Mouse (Mus musculus) E14TG2a.4 (cell line): ENCODE data around the gene Nedd8.

Source experiments
- H3K27me3 ChIP-seq: 2 replicates; pipeline ENCODE4 v1.6.1; 2014; ENCODE audit warnings: low read length, control low read depth; ENCODE audit not compliant: insufficient read depth
- H3K36me3 ChIP-seq: 2 replicates; pipeline ENCODE4 v1.6.1; 2014; ENCODE audit warnings: low read length, control low read depth; ENCODE audit not compliant: insufficient read depth
- H3K4me1 ChIP-seq: replicated peaks from 2 replicates; pipeline ENCODE4 v1.6.1; 2014; ENCODE audit warnings: low read depth, low read length, control low read depth
- H3K4me3 ChIP-seq: replicated peaks from 2 replicates; pipeline ENCODE4 v1.5.1; 2014; ENCODE audit warnings: mild to moderate bottlenecking, low read length
- H3K9me3 ChIP-seq: 2 replicates; pipeline ENCODE4 v1.6.1; 2014; ENCODE audit warnings: low read length, control low read depth
- CTCF ChIP-seq: conservative IDR thresholded peaks from 2 replicates; pipeline ENCODE4 v1.5.1; 2014; ENCODE audit warnings: low read length
- NANOG ChIP-seq: IDR thresholded peaks from 2 replicates; pipeline ENCODE4 v1.6.1; 2014; ENCODE audit warnings: borderline replicate concordance, low read length, mixed read lengths
- POU5F1 ChIP-seq: IDR thresholded peaks from 2 replicates; pipeline ENCODE4 v1.6.1; 2014; ENCODE audit warnings: low read length, borderline replicate concordance

The Nedd8 gene

DNA sequence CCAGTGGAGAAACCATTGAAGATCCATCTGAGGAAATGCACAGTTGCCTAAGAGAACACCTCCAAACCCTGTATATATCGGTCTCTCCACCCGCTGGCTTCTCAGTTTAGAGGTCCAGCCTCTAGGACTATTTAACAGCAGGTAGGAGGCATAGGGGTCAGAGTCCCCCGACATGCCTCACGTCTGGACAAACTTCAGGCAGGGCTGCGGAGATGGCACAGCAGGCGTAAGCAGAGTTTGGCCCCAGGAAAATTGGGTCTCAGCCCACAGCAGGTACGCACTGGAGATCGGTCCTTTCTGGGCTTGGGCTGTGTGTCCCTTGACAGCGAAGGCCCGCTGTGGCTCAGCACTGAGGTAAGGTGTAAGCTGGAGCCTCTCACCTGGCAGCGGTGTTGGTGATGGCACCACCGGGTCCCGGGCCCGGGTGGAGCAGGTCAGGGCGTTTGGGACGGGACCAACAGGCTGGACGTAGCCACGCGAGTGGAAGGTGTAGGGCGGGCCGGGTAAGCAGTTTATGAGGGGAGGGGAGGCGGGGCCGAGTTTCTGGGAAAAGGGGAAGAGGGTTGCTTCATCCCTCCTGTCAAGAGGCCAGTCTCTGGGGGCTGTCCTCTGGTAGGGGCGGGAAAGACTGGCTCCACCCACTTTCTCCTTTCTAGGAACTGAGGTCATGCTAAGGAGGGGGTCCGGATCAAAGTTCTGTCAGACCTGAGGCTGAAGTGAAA is 41.2 kb upstream of the Nedd8 start:
- Histone ChIP-seq H3K9me3 (no peaks in the 10 kb centered on the region), H3K27me3 (peaks cover 26% of the 10 kb centered on the region), H3K4me3 (peak overlapping the region; percentile 74), H3K36me3 (peaks cover 32% of the 10 kb centered on the region), H3K4me1 (peaks cover 75% of the 10 kb centered on the region)
- TF ChIP-seq NANOG, result no peak

- peaks cover 28% of the 10 kb centered on the region for H3K36me3 ChIP-seq
- peaks cover 85% of the 10 kb centered on the region for H3K4me1 ChIP-seq
- peak overlapping the region; percentile 74 for H3K4me3 ChIP-seq
- TF ChIP-seq CTCF, result peak; percentile 17; the same call in 1 of the 2 replicates
- TF ChIP-seq POU5F1, result no peak
- TF ChIP-seq NANOG, result no peak
- H3K9me3 ChIP-seq, result no peaks in the 10 kb centered on the region
- H3K27me3 ChIP-seq, result peaks cover 26% of the 10 kb centered on the region
These were observed 39.9 kb upstream of the Nedd8 start for GRCm38 (mm10) chr14:55711786-55712185.

- H3K9me3 ChIP-seq, result no peaks in the 10 kb centered on the region
- peaks cover 91% of the 10 kb centered on the region for H3K4me1 ChIP-seq
- peaks cover 35% of the 10 kb centered on the region for H3K36me3 ChIP-seq
- H3K4me3 ChIP-seq, result peak overlapping the region; percentile 60
- TF ChIP-seq POU5F1 (no peak), NANOG (no peak), CTCF (no peak)
- H3K27me3 ChIP-seq, result peaks cover 26% of the 10 kb centered on the region
These were observed 37.6 kb upstream of the Nedd8 start for GRCm38 (mm10) chr14:55709509-55709908.

GRCm38 (mm10) chr14:55707397-55707796 is 35.5 kb upstream of the Nedd8 start:
- peaks cover 91% of the 10 kb centered on the region for H3K4me1 ChIP-seq
- no peak for TF ChIP-seq NANOG
- TF ChIP-seq POU5F1, result no peak
- TF ChIP-seq CTCF, result no peak
- no peak overlapping the region for H3K4me3 ChIP-seq
- H3K9me3 ChIP-seq, result no peaks in the 10 kb centered on the region
- H3K36me3 ChIP-seq, result peaks cover 54% of the 10 kb centered on the region
- peaks cover 16% of the 10 kb centered on the region for H3K27me3 ChIP-seq

DNA sequence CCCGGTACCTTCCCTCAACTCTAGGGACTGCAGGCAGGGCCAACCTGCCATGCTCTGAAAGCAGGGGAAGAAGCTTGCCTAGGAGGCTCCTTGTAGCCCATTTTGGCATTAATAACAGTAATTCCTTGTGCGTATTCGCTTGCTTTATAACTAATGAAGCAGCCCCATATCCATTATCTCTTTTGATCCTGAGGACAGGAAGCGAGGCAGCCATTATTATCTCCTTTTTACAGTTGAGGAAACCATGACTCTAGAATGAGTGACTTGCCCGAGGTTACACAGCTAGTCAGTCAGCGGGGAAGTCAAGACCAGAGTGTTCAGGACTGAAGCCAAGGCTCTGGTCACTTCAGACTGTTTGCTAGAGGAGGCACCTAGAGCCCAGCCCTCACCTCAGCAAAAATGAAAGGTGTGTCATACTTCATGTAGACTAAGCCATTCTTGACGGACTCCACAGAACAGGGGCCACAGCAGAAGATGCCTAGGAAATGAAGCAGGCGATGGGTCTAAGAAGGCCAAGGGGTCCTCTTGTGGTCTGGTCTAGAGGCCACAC is 34.2 kb upstream of the Nedd8 start:
- TF ChIP-seq CTCF (no peak), POU5F1 (no peak), NANOG (no peak)
- Histone ChIP-seq H3K9me3 (no peaks in the 10 kb centered on the region), H3K36me3 (peaks cover 54% of the 10 kb centered on the region), H3K4me1 (peaks cover 91% of the 10 kb centered on the region), H3K27me3 (0 out of 2 replicates have a peak, but pooled peaks cover 4% of the 10 kb centered on the region), H3K4me3 (peak overlapping the region; percentile 39; the same call in 1 of the 2 replicates)

- Histone ChIP-seq H3K4me3 (0 out of 2 replicates have a peak overlapping the region, but pooled peaks have one; percentile 5), H3K36me3 (peaks cover 70% of the 10 kb centered on the region), H3K9me3 (no peaks in the 10 kb centered on the region), H3K4me1 (peaks cover 74% of the 10 kb centered on the region), H3K27me3 (no peaks in the 10 kb centered on the region)
- TF ChIP-seq POU5F1 (no peak), NANOG (no peak), CTCF (no peak)
These were observed 30.8 kb upstream of the Nedd8 start for GRCm38 (mm10) chr14:55702761-55703160.

- no peak overlapping the region for H3K4me3 ChIP-seq
- TF ChIP-seq CTCF (no peak), POU5F1 (no peak), NANOG (no peak)
These were observed 29.2 kb upstream of the Nedd8 start for GRCm38 (mm10) chr14:55701131-55701530.

GRCm38 (mm10) chr14:55697226-55697625 is 25.3 kb upstream of the Nedd8 start:
- Histone ChIP-seq H3K36me3 (peaks cover 20% of the 10 kb centered on the region), H3K4me1 (peaks cover 30% of the 10 kb centered on the region), H3K27me3 (no peaks in the 10 kb centered on the region), H3K9me3 (no peaks in the 10 kb centered on the region), H3K4me3 (no peak overlapping the region)
- TF ChIP-seq POU5F1 (no peak), NANOG (no peak), CTCF (no peak)

More at GRCm38 (mm10) chr14:55701131-55701530, 29.2 kb upstream of the Nedd8 start:
- Histone ChIP-seq H3K27me3 (no peaks in the 10 kb centered on the region), H3K9me3 (no peaks in the 10 kb centered on the region), H3K4me1 (peaks cover 59% of the 10 kb centered on the region), H3K36me3 (peaks cover 55% of the 10 kb centered on the region)

- no peaks in the 10 kb centered on the region for H3K36me3 ChIP-seq
- H3K4me3 ChIP-seq, result no peak overlapping the region
- TF ChIP-seq CTCF, result no peak
- no peak for TF ChIP-seq POU5F1
- no peak for TF ChIP-seq NANOG
- no peaks in the 10 kb centered on the region for H3K9me3 ChIP-seq
- H3K27me3 ChIP-seq, result peaks cover 4% of the 10 kb centered on the region; the same call in 1 of the 2 replicates
- H3K4me1 ChIP-seq, result peaks cover 10% of the 10 kb centered on the region
These were observed 17.5 kb upstream of the Nedd8 start for GRCm38 (mm10) chr14:55689433-55689832.

GRCm38 (mm10) chr14:55682118-55682493 is 10.2 kb upstream of the Nedd8 start:
- TF ChIP-seq NANOG (no peak), CTCF (no peak), POU5F1 (no peak)
- no peaks in the 10 kb centered on the region for H3K9me3 ChIP-seq
- H3K4me3 ChIP-seq, result peak overlapping the region; percentile 95
- peaks cover 30% of the 10 kb centered on the region for H3K4me1 ChIP-seq
- H3K36me3 ChIP-seq, result peaks cover 39% of the 10 kb centered on the region
- H3K27me3 ChIP-seq, result no peaks in the 10 kb centered on the region
